Mouse (Mus musculus) kidney, postnatal 25 days (tissue): Measurements from ENCODE around the gene Fst.

ENCODE experiments used
- DNase-seq, 2 experiments: peaks; one replicate each; pipeline ENCODE4 v3.0.0; 2021; ENCODE audit warnings: mixed read lengths in 2 of 2

The Fst gene

GRCm38 (mm10) chr13:114458886-114459700, at the start of gene Fst:
TSS of gene Fst (minus strand) at chr13:114458951.
- DNase-seq, result peak in 1 of 2 experiments; percentile 37

GRCm38 (mm10) chr13:114493826-114494225, 35.1 kb upstream of the Fst start:
- DNase-seq, result no peak

DNA sequence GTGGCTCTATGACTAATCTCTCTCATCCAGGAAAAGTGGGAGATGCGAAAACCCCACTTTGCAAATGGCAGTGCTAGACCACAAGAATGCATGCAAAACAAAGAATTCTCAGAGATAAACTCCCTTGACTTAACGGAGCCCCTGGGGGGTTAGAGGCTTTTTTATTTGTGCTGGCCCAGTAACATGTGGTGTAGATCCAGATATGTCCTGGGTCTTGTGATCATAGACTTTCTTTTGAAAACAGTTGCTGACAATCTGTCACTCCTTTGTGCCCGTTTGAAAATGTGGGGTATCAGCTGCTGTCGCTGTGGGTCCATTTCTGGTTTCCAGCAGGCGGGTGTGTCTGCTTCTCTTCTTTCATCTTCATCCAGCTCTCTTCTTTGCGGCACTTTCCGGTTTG, 29.4 kb upstream of the Fst start:
- no peak for DNase-seq

DNA sequence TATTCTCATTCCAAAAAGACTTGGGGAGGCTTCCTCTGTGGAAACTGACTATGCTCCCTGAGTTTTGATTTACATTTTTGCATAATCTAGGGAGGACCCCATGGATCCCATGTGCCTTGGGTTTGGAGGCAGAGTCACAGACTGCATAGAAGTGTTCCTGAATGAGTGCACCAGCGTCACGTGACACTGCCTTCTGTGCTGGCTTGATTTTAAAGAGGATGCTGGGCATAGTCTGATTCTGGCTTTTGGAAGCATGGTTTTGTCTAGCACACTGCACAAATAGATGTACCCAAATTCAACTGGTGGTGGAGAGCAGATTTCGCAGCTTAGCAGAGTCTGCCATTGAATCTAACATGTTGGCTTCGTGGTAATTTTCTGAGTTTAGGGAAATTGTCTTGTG, 19.6 kb upstream of the Fst start:
- DNase-seq, result no peak

- no peak for DNase-seq
Measured at GRCm38 (mm10) chr13:114469945-114470344, 11.2 kb upstream of the Fst start.

- DNase-seq, result no peak
Measured at GRCm38 (mm10) chr13:114466269-114466919, 7.6 kb upstream of the Fst start.

DNA sequence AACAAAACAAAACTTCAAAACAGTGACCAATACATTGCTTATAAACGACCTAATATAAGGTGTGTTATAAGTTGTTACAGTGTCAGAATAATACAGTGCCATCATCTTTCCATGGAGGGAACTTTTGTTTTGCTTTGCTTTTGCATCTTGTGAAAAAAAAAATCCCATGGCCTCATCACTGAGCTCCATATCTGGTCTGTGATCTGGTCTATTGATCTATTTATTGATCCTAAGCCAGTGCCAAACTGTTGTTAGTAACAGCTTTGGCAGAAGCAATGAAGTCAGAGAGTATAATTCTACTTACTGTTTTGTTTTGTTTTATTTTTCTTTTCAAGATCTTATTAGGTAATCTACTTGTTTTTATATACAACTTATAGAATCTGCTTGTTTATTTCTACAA, 6.6 kb upstream of the Fst start:
- DNase-seq, result no peak

GRCm38 (mm10) chr13:114464824-114465223, 6.1 kb upstream of the Fst start:
- no peak for DNase-seq

DNA sequence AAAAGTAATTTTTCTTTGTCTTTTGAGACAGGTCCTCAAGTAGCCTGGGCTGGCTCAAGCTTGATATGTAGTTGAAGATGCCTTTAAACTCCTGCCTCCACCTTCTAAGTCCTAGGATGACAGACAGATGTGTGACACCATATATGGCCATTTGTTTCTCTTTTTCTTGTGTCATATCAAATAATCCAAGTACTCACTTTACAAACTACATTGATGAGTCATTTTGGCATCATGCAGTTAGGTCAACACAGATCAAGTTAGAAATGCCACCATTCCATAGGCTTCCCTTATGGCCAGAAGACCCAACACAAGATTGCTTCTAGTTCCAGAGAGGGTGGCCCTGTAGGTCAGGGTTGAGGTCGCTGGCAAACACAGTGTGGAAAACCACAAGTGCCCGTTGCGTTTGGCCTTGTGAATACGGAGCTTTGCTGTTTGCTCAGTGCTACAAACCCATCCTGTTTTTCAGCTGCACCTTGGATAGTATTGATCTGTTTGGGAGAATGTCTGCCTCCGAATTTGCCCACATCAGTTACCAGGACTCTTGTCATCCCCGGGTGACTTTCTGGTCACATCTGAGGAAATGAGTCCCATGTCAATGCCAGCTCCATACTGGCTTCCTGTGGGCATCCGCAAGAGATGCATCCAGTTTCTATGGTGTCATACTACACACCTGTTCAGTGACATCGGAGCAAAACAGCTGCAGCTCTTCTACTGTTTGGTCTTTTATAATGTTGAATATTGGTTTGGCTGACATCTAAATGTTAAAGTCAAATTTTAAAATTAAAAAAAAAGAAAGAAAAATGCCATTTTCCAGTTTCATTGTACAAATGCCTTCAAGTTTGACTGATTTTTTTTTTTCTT, 4.0 kb upstream of the Fst start:
- no peak for DNase-seq

- peak; percentile 19 to 36 for DNase-seq
Measured at GRCm38 (mm10) chr13:114460306-114460892, 1.6 kb upstream of the Fst start.

DNA sequence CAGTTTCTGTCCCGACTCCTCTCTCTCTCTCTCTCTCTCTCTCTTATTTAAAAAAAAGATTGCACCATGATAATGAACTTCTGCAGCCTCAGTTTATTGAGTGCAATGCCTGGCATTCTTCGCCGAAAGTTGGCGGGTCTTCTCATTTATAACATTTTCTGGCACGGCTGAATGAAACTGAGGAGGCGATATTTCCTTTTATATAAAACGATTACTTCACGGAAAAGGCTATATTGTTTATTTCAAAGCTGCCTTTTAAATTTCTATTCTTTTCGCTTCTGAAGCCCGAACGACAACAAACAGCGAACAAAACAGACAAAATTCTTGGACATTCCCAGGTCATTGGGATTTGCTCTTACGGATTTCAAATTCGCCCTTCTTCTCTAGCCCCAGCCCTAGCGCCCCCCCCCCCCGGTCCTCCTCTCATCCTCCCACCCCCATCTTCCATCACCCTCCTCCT, 980 bp upstream of the Fst start:
- no peak for DNase-seq

DNA sequence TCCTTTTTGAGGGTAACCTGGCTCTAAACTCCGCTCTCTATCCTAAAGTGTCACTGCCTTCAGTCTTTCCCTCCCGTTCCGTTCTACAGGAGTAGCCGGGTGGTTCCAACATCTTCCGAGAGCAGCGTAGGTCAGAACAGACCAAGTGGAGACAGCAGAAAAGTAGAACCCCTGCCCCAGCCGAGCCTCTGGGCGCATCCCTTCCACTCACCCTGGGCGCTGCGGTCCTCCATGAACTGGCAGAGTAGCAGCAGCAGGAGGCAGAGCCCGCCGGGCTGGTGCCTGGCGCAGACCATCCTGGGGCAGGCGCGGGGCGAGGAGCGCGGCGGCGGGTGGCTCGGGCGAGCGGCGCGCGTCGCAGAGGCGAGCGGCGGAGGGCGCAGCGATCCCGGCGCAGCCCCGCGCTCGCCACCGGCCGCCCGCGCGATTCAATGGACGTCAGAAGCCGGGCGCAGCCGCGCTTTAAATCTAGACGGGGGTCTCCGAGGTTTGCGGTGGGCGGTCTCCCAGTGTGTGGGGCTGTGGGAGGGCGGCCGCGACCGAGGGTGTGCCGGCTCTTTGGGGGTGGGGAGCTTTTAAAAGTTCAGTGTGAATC, 363 bp downstream of the Fst start:
- DNase-seq, result peak; percentile 7 to 34

DNA sequence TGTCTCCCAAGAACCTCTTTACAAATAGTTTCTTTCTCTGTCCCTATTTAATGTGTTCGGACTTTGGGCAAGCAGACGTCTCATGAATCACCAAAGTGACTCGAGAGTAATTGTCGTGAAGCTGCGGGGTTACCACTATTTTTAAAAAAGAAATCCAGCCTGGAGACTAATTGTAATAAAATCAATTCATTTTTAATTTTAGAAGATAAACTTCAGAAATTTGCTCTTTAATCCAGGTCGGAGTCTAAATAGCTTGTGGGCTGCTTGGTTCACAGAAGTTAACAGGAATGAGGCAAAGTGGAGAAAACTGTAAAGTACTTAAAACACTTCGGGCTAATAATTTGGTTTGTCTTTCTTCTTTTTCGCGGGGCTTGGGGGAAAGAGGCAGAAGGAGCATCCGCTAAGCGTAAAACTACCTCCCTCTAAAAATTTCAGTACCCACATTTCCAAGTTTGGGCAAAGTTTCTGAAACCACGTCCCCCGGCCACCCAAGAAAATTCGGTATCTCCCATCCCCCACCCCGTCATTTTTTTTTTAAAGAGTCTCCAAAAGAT, 1.1 kb downstream of the Fst start:
- no peak for DNase-seq

GRCm38 (mm10) chr13:114456766-114457566, 1.8 kb downstream of the Fst start:
- DNase-seq, result peak; percentile 8 to 44

GRCm38 (mm10) chr13:114456224-114456623, 2.5 kb downstream of the Fst start:
- DNase-seq, result peak; percentile 31 to 51

- DNase-seq, result no peak
Measured at GRCm38 (mm10) chr13:114455788-114456187, 3.0 kb downstream of the Fst start.

DNA sequence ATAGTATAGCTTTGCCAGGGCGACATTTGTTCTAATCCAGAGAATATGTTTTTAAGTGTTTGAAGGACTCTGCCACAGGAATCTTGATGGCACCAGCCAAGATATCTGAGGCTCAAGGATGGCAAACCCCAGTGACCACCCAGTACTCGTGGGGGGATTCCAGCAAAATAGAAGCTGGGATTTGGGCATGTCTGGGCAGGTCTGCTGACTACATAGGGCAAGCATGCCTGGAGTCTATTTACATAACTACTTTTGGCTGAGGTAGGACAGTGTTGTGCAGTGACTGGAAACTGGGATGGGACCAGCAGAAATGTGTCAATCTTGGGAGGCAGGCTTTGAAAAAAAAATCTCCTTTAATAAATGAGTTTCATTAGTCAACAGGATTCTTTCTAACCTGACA, 11.5 kb downstream of the Fst start:
- no peak for DNase-seq

DNA sequence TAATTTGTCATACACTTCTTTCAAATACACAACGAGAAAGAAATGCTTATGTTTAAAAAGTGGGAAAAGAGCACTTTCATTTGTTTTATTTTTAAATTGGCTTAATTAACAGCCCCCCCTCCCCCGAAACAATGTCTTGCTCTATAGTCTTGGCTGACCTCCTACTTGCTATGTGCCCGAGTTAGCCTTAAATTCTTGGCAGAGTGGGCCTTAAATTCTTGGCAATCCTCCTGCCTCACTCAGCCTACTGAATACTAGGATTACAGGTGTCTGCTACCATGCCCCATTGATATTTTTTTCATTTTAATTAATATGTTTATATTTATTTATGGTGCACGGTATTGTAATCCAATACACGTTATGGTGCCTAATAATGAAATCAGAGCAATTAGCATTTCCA, 26.3 kb downstream of the Fst start:
- no peak for DNase-seq

DNA sequence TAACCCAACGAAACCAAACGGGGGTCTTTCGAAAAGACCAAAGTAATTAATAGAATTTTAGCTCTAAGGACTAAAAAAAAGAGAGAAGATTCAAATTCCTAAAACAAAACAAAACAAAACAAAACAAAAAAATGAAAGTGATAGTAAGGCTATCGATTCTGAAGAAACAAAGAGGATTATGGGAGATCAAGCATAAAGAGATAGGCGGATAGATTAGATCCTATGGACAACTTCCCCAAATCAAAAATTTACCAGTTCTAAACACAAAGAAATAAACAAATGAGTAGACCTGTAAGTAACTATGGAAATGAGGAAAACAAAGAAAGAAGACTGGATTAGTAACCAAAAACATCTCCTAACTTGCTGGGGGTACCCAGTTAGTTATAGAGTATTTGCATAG, 33.5 kb downstream of the Fst start:
- no peak for DNase-seq

DNA sequence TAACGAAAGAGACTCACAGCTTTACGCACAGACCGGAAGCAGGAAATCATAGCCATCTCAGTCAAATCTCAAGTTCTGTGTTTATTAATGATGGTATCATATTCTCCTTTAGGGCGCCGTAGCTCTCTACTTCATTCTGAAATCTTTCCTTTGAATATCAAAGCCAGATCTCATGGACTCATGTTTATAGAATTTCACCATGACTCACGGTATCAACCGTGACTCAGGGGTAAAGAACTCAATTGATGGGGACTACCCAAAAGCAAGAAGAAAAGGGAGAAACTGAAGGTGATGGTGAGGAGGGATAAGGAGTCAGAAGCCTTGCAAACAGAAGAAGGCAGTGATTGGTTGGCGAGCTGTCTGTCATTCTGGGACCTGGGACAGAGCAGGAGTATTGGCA, 38.5 kb downstream of the Fst start:
- DNase-seq, result no peak

GRCm38 (mm10) chr13:114419364-114419763, 39.4 kb downstream of the Fst start:
- no peak for DNase-seq
